Mouse (Mus musculus): ENCODE data around the gene Vps35l. TPM values are rescaled to one million over a fixed set of nuclear protein-coding genes. Genes with fewer than 3 reads are reported as not detected.

Vps35l gene
- polyA plus RNA-seq, 1 experiment from 2014 or later: 69.6 TPM

GRCm38 (mm10) chr7:118765604-118766003 is 25.6 kb downstream of the Vps35l start:
- no peaks in the 10 kb centered on the region for H3K4me1 ChIP-seq (ENCODE audit: control insufficient read depth, insufficient read depth, low read length)
- WGBS: 76% methylated on average over 8 of the region's 8 CpGs
- H3K27ac ChIP-seq (ENCODE audit: low read depth, low read length): no peak overlapping the region
- H3K36me3 ChIP-seq (ENCODE audit: control insufficient read depth, insufficient read depth, low read length): peaks cover 25% of the 10 kb centered on the region; the same call in 1 of the 2 replicates
- no peak overlapping the region for H3K4me2 ChIP-seq (replicated peaks; ENCODE audit: low read depth, low read length)
- no peaks in the 10 kb centered on the region for H3K27me3 ChIP-seq (ENCODE audit: control insufficient read depth, insufficient read depth, low read length)
- no peaks in the 10 kb centered on the region for H3K9me3 ChIP-seq (ENCODE audit: control insufficient read depth, low read length)
- H3K9ac ChIP-seq (ENCODE audit: low read depth, low read length): no peak overlapping the region
- no peak for ATAC-seq (ENCODE audit: low FRiP score, low TSS enrichment)
- H3K4me3 ChIP-seq (ENCODE audit: low read length): no peak overlapping the region

GRCm38 (mm10) chr7:118766119-118766833 is 26.2 kb downstream of the Vps35l start:
- Histone ChIP-seq H3K4me2 (replicated peaks; ENCODE audit: low read depth, low read length) (no peak overlapping the region), H3K36me3 (ENCODE audit: control insufficient read depth, insufficient read depth, low read length) (peaks cover 19% of the 10 kb centered on the region; the same call in 1 of the 2 replicates), H3K4me3 (ENCODE audit: low read length) (no peak overlapping the region), H3K27ac (ENCODE audit: low read depth, low read length) (no peak overlapping the region), H3K4me1 (ENCODE audit: control insufficient read depth, insufficient read depth, low read length) (no peaks in the 10 kb centered on the region), H3K9ac (ENCODE audit: low read depth, low read length) (no peak overlapping the region), H3K27me3 (ENCODE audit: control insufficient read depth, insufficient read depth, low read length) (no peaks in the 10 kb centered on the region), H3K9me3 (ENCODE audit: control insufficient read depth, low read length) (no peaks in the 10 kb centered on the region)
- ATAC-seq (ENCODE audit: low FRiP score, low TSS enrichment): no peak
- WGBS: 65% methylated on average over 18 of the region's 18 CpGs

- no peak overlapping the region for H3K9ac ChIP-seq (ENCODE audit: low read depth, low read length)
- no peaks in the 10 kb centered on the region for H3K4me1 ChIP-seq (ENCODE audit: control insufficient read depth, insufficient read depth, low read length)
- peaks cover 14% of the 10 kb centered on the region; the same call in 1 of the 2 replicates for H3K36me3 ChIP-seq (ENCODE audit: control insufficient read depth, insufficient read depth, low read length)
Observed at GRCm38 (mm10) chr7:118766834-118767224, 26.8 kb downstream of the Vps35l start.

GRCm38 (mm10) chr7:118769208-118769607 is 29.2 kb downstream of the Vps35l start:
- Histone ChIP-seq H3K4me2 (replicated peaks; ENCODE audit: low read depth, low read length) (no peak overlapping the region), H3K27me3 (ENCODE audit: control insufficient read depth, insufficient read depth, low read length) (no peaks in the 10 kb centered on the region), H3K27ac (ENCODE audit: low read depth, low read length) (no peak overlapping the region), H3K4me1 (ENCODE audit: control insufficient read depth, insufficient read depth, low read length) (no peaks in the 10 kb centered on the region), H3K4me3 (ENCODE audit: low read length) (no peak overlapping the region), H3K9me3 (ENCODE audit: control insufficient read depth, low read length) (no peaks in the 10 kb centered on the region), H3K36me3 (ENCODE audit: control insufficient read depth, insufficient read depth, low read length) (peaks cover 15% of the 10 kb centered on the region), H3K9ac (ENCODE audit: low read depth, low read length) (no peak overlapping the region)
- ATAC-seq (ENCODE audit: low FRiP score, low TSS enrichment): no peak
- WGBS: 62% methylated on average over 8 of the region's 8 CpGs

More at GRCm38 (mm10) chr7:118766834-118767224, 26.8 kb downstream of the Vps35l start:
- Histone ChIP-seq H3K4me2 (replicated peaks; ENCODE audit: low read depth, low read length) (no peak overlapping the region), H3K27me3 (ENCODE audit: control insufficient read depth, insufficient read depth, low read length) (no peaks in the 10 kb centered on the region), H3K4me3 (ENCODE audit: low read length) (no peak overlapping the region), H3K9me3 (ENCODE audit: control insufficient read depth, low read length) (no peaks in the 10 kb centered on the region), H3K27ac (ENCODE audit: low read depth, low read length) (no peak overlapping the region)
- ATAC-seq (ENCODE audit: low FRiP score, low TSS enrichment): no peak
- WGBS: 92% methylated on average over 5 of the region's 5 CpGs

- Histone ChIP-seq H3K9ac (ENCODE audit: low read depth, low read length) (no peak overlapping the region), H3K4me1 (ENCODE audit: control insufficient read depth, insufficient read depth, low read length) (no peaks in the 10 kb centered on the region), H3K4me3 (ENCODE audit: low read length) (no peak overlapping the region), H3K9me3 (ENCODE audit: control insufficient read depth, low read length) (no peaks in the 10 kb centered on the region), H3K27ac (ENCODE audit: low read depth, low read length) (no peak overlapping the region), H3K36me3 (ENCODE audit: control insufficient read depth, insufficient read depth, low read length) (peaks cover 16% of the 10 kb centered on the region), H3K4me2 (replicated peaks; ENCODE audit: low read depth, low read length) (no peak overlapping the region), H3K27me3 (ENCODE audit: control insufficient read depth, insufficient read depth, low read length) (no peaks in the 10 kb centered on the region)
- ATAC-seq (ENCODE audit: low FRiP score, low TSS enrichment): no peak
- WGBS: 37% methylated on average over 1 of the region's 1 CpGs
Observed at GRCm38 (mm10) chr7:118769655-118770054, 29.6 kb downstream of the Vps35l start.

- no peaks in the 10 kb centered on the region for H3K9me3 ChIP-seq (ENCODE audit: control insufficient read depth, low read length)
- no peak overlapping the region for H3K4me2 ChIP-seq (replicated peaks; ENCODE audit: low read depth, low read length)
- H3K4me1 ChIP-seq (ENCODE audit: control insufficient read depth, insufficient read depth, low read length): no peaks in the 10 kb centered on the region
- ATAC-seq (ENCODE audit: low FRiP score, low TSS enrichment): no peak
- peaks cover 22% of the 10 kb centered on the region for H3K36me3 ChIP-seq (ENCODE audit: control insufficient read depth, insufficient read depth, low read length)
- no peak overlapping the region for H3K9ac ChIP-seq (ENCODE audit: low read depth, low read length)
- WGBS: 93% methylated on average over 12 of the region's 12 CpGs
- no peak overlapping the region for H3K4me3 ChIP-seq (ENCODE audit: low read length)
- no peaks in the 10 kb centered on the region for H3K27me3 ChIP-seq (ENCODE audit: control insufficient read depth, insufficient read depth, low read length)
- H3K27ac ChIP-seq (ENCODE audit: low read depth, low read length): no peak overlapping the region
Observed at GRCm38 (mm10) chr7:118773027-118773426, 33.0 kb downstream of the Vps35l start.

GRCm38 (mm10) chr7:118775991-118776390 is 36.0 kb downstream of the Vps35l start:
- Histone ChIP-seq H3K9ac (ENCODE audit: low read depth, low read length) (no peak overlapping the region), H3K9me3 (ENCODE audit: control insufficient read depth, low read length) (no peaks in the 10 kb centered on the region), H3K36me3 (ENCODE audit: control insufficient read depth, insufficient read depth, low read length) (peaks cover 31% of the 10 kb centered on the region), H3K4me2 (replicated peaks; ENCODE audit: low read depth, low read length) (no peak overlapping the region), H3K4me1 (ENCODE audit: control insufficient read depth, insufficient read depth, low read length) (no peaks in the 10 kb centered on the region), H3K4me3 (ENCODE audit: low read length) (no peak overlapping the region), H3K27me3 (ENCODE audit: control insufficient read depth, insufficient read depth, low read length) (no peaks in the 10 kb centered on the region), H3K27ac (ENCODE audit: low read depth, low read length) (no peak overlapping the region)
- WGBS: 82% methylated on average over 7 of the region's 7 CpGs
- ATAC-seq (ENCODE audit: low FRiP score, low TSS enrichment): no peak

GRCm38 (mm10) chr7:118776491-118776890 is 36.5 kb downstream of the Vps35l start:
- no peak overlapping the region for H3K4me2 ChIP-seq (replicated peaks; ENCODE audit: low read depth, low read length)
- 71% methylated on average over 9 of the region's 9 CpGs for WGBS
- no peak overlapping the region for H3K9ac ChIP-seq (ENCODE audit: low read depth, low read length)
- no peak overlapping the region for H3K4me3 ChIP-seq (ENCODE audit: low read length)
- no peak overlapping the region for H3K27ac ChIP-seq (ENCODE audit: low read depth, low read length)
- no peaks in the 10 kb centered on the region for H3K4me1 ChIP-seq (ENCODE audit: control insufficient read depth, insufficient read depth, low read length)
- no peak for ATAC-seq (ENCODE audit: low FRiP score, low TSS enrichment)
- H3K36me3 ChIP-seq (ENCODE audit: control insufficient read depth, insufficient read depth, low read length): peaks cover 31% of the 10 kb centered on the region
- H3K27me3 ChIP-seq (ENCODE audit: control insufficient read depth, insufficient read depth, low read length): no peaks in the 10 kb centered on the region
- no peaks in the 10 kb centered on the region for H3K9me3 ChIP-seq (ENCODE audit: control insufficient read depth, low read length)

GRCm38 (mm10) chr7:118777598-118778394 is 37.8 kb downstream of the Vps35l start:
- H3K4me1 ChIP-seq (ENCODE audit: control insufficient read depth, insufficient read depth, low read length): no peaks in the 10 kb centered on the region
- 85% methylated on average over 10 of the region's 10 CpGs for WGBS
- H3K4me2 ChIP-seq (replicated peaks; ENCODE audit: low read depth, low read length): no peak overlapping the region
- no peak for ATAC-seq (ENCODE audit: low FRiP score, low TSS enrichment)
- no peak overlapping the region for H3K9ac ChIP-seq (ENCODE audit: low read depth, low read length)
- H3K27ac ChIP-seq (ENCODE audit: low read depth, low read length): no peak overlapping the region
- no peaks in the 10 kb centered on the region for H3K27me3 ChIP-seq (ENCODE audit: control insufficient read depth, insufficient read depth, low read length)
- no peak overlapping the region for H3K4me3 ChIP-seq (ENCODE audit: low read length)
- no peaks in the 10 kb centered on the region for H3K9me3 ChIP-seq (ENCODE audit: control insufficient read depth, low read length)
- H3K36me3 ChIP-seq (ENCODE audit: control insufficient read depth, insufficient read depth, low read length): peaks cover 31% of the 10 kb centered on the region
